Mouse (Mus musculus) hindbrain, embryonic 16.5 days (tissue): ENCODE data around the gene Chmp5. TPM values are rescaled to one million over a fixed set of nuclear protein-coding genes. Genes with fewer than 3 reads are reported as not detected.

ENCODE experiments used
- ATAC-seq: fragments of 200-750 bp; cut with Nextera tagmentation; 2 replicates; pipeline ENCODE4 v1.8.0; 2017; ENCODE audit warnings: moderate TSS enrichment, moderate library complexity
- H3K27ac ChIP-seq: fragments of 300-500 bp; sonication (generic); 2 replicates; pipeline ENCODE4 v1.5.1; 2014; ENCODE audit warnings: low read depth, mild to moderate bottlenecking, control low read depth, low read length, moderate library complexity
- H3K27me3 ChIP-seq: fragments of 300-500 bp; sonication (generic); replicated peaks from 2 replicates; pipeline ENCODE4 v1.6.1; 2014; ENCODE audit warnings: low read length; ENCODE audit not compliant: control insufficient read depth, insufficient read depth
- H3K36me3 ChIP-seq: fragments of 300-500 bp; sonication (generic); 2 replicates; pipeline ENCODE4 v1.6.1; 2014; ENCODE audit warnings: mild to moderate bottlenecking, low read length, moderate library complexity, mixed read lengths; ENCODE audit not compliant: control insufficient read depth, insufficient read depth
- H3K4me1 ChIP-seq: fragments of 300-500 bp; sonication (generic); 2 replicates; pipeline ENCODE4 v1.6.1; 2014; ENCODE audit warnings: low read depth, low read length; ENCODE audit not compliant: control insufficient read depth, insufficient read depth
- H3K4me2 ChIP-seq: fragments of 300-500 bp; sonication (generic); 2 replicates; pipeline ENCODE4 v1.6.1; 2014; ENCODE audit warnings: mild to moderate bottlenecking, low read length, control low read depth, moderate library complexity
- H3K4me3 ChIP-seq: fragments of 300-500 bp; sonication (generic); 2 replicates; pipeline ENCODE4 v1.5.1; 2014; ENCODE audit warnings: mild to moderate bottlenecking, low read length, control low read depth, moderate library complexity
- H3K9ac ChIP-seq: fragments of 300-500 bp; sonication (generic); 2 replicates; pipeline ENCODE4 v1.6.1; 2014; ENCODE audit warnings: low read depth, mild to moderate bottlenecking, control low read depth, low read length, moderate library complexity
- H3K9me3 ChIP-seq: fragments of 300-500 bp; sonication (generic); 2 replicates; pipeline ENCODE4 v1.6.1; 2014; ENCODE audit warnings: mild to moderate bottlenecking, low read length, moderate library complexity; ENCODE audit not compliant: control insufficient read depth
- WGBS: fragments of 180-500 bp; shearing (Covaris S2); extraction: QIAGEN DNeasy Blood & Tissue Kit; methylation state at CpG from one replicate; pipeline ENCODE4 v1.1.7; 2014; 5-methylcytosine and 5-hydroxymethylcytosine counted together
- polyA plus RNA-seq: library from polyadenylated mRNA; unstranded; fragments of >200 nt; fragmentation: Nextera tagmentation; extraction: Ambion mirVana; gene quantifications from 2 replicates; pipeline ENCODE4 v1.2.1, GENCODE M21; 2015

Chmp5 gene
- 147 TPM in 2 replicates for polyA plus RNA-seq

- H3K4me1 ChIP-seq = peaks cover 20% of the 10 kb centered on the region
- H3K36me3 ChIP-seq = peaks cover 22% of the 10 kb centered on the region
- H3K27me3 ChIP-seq = no peaks in the 10 kb centered on the region
- WGBS = under 1% methylated on average over 41 of the region's 50 CpGs
- H3K4me3 ChIP-seq = peak within 1 kb of the TSS; percentile 97
- H3K4me2 ChIP-seq = peak within 1 kb of the TSS; percentile 91
- peak within 1 kb of the TSS; percentile 92 for H3K9ac ChIP-seq
- peak within 1 kb of the TSS; percentile 89 for H3K27ac ChIP-seq
- peak; percentile 99 for ATAC-seq
- H3K9me3 ChIP-seq = no peaks in the 10 kb centered on the region
Measured at GRCm38 (mm10) chr4:40948160-40948708, at the start of gene Chmp5, which contains the start of gene Bag1. Gene Chmp5 (plus strand): TSS chr4:40948407. Gene Bag1 (minus strand): TSS chr4:40948294.

DNA sequence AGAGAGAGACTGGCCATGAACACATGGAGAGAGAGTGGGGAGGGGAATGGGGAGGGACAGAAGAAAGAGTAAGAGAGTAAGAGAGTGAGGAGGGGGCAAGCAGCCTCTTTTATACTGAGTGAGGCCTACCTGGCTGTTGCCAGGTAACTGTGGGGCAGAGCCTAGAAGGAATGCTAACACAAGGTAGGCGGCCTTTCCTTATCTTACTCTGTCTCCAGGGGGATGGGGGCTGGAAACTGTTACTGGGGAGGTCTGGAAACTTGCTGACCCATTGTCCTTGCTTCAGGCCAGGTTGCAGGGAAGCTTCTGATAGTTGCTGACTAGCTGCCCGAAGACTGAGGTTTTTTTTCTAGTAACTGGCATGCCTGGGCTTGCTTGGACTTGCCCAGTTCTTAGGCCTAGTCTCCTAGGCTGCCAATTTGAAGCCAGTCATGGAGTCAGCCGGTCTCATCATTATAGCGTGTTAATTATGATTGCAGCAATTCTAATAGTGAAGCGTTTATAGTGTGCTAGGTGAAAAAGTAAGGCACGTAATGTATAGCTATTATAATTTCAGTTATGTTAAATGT is 49.6 kb upstream of the Chmp5 start:
- Histone ChIP-seq H3K4me2 (no peak overlapping the region), H3K4me1 (no peaks in the 10 kb centered on the region), H3K27ac (no peak overlapping the region), H3K4me3 (no peak overlapping the region), H3K9ac (no peak overlapping the region), H3K9me3 (peaks cover 2% of the 10 kb centered on the region; the same call in 1 of the 2 replicates), H3K27me3 (no peaks in the 10 kb centered on the region), H3K36me3 (no peaks in the 10 kb centered on the region)
- no peak for ATAC-seq
- WGBS = 87% methylated on average over 6 of the region's 6 CpGs

- no peaks in the 10 kb centered on the region for H3K27me3 ChIP-seq
- WGBS = 64% methylated on average over 2 of the region's 2 CpGs
- no peak overlapping the region for H3K4me3 ChIP-seq
- no peak overlapping the region for H3K9ac ChIP-seq
- no peak overlapping the region for H3K4me2 ChIP-seq
- no peaks in the 10 kb centered on the region for H3K4me1 ChIP-seq
- H3K27ac ChIP-seq = no peak overlapping the region
- no peak for ATAC-seq
- peaks cover 2% of the 10 kb centered on the region; the same call in 1 of the 2 replicates for H3K9me3 ChIP-seq
- no peaks in the 10 kb centered on the region for H3K36me3 ChIP-seq
Measured at GRCm38 (mm10) chr4:40899264-40899663, 48.9 kb upstream of the Chmp5 start.

- Histone ChIP-seq H3K27ac (no peak overlapping the region), H3K27me3 (no peaks in the 10 kb centered on the region), H3K4me3 (no peak overlapping the region), H3K4me1 (no peaks in the 10 kb centered on the region), H3K9me3 (peaks cover 2% of the 10 kb centered on the region; the same call in 1 of the 2 replicates), H3K36me3 (no peaks in the 10 kb centered on the region), H3K4me2 (no peak overlapping the region), H3K9ac (no peak overlapping the region)
- ATAC-seq = no peak
- WGBS = 93% methylated on average over 3 of the region's 3 CpGs
Measured at GRCm38 (mm10) chr4:40900071-40900470, 48.1 kb upstream of the Chmp5 start.

- no peak overlapping the region for H3K4me2 ChIP-seq
- H3K27me3 ChIP-seq = no peaks in the 10 kb centered on the region
- no peak overlapping the region for H3K9ac ChIP-seq
- no peak overlapping the region for H3K4me3 ChIP-seq
- H3K36me3 ChIP-seq = no peaks in the 10 kb centered on the region
- peaks cover 2% of the 10 kb centered on the region; the same call in 1 of the 2 replicates for H3K9me3 ChIP-seq
- no peak overlapping the region for H3K27ac ChIP-seq
- no peak for ATAC-seq
- H3K4me1 ChIP-seq = no peaks in the 10 kb centered on the region
- 90% methylated on average over 4 of the region's 4 CpGs for WGBS
Measured at GRCm38 (mm10) chr4:40900612-40901011, 47.6 kb upstream of the Chmp5 start.

DNA sequence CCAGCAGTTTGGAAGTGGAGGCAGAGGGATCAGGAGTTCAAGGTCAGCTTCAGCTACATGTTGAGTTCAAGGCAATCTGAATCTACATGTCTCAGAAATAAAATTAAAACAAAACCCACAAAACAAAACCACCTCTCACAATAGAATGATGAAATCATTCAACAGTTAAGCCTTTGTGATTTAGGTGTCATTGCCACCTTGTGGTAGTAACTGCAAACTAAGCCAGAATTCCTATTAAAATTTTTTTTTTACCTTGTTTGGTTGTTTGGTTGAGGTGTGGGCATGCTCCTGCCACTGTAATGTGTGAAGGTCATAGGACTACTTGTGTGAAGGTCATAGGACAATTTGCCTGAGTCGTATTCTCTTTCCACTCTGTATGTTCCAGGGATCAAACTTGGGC is 41.9 kb upstream of the Chmp5 start:
- no peak overlapping the region for H3K27ac ChIP-seq
- no peaks in the 10 kb centered on the region; the same call in 1 of the 2 replicates for H3K4me1 ChIP-seq
- no peak overlapping the region for H3K4me3 ChIP-seq
- H3K9me3 ChIP-seq = no peaks in the 10 kb centered on the region
- H3K4me2 ChIP-seq = no peak overlapping the region
- H3K36me3 ChIP-seq = no peaks in the 10 kb centered on the region
- no peak for ATAC-seq
- WGBS = 35% methylated on average over 1 of the region's 1 CpGs
- no peaks in the 10 kb centered on the region for H3K27me3 ChIP-seq
- no peak overlapping the region for H3K9ac ChIP-seq

- H3K27me3 ChIP-seq = no peaks in the 10 kb centered on the region
- no peak overlapping the region for H3K4me2 ChIP-seq
- no peak for ATAC-seq
- no peaks in the 10 kb centered on the region for H3K9me3 ChIP-seq
- H3K27ac ChIP-seq = no peak overlapping the region
- no peaks in the 10 kb centered on the region for H3K36me3 ChIP-seq
- WGBS = 47% methylated on average over 20 of the region's 20 CpGs
- H3K9ac ChIP-seq = no peak overlapping the region
- no peak overlapping the region for H3K4me3 ChIP-seq
- no peaks in the 10 kb centered on the region; the same call in 1 of the 2 replicates for H3K4me1 ChIP-seq
Measured at GRCm38 (mm10) chr4:40908261-40908969, 39.8 kb upstream of the Chmp5 start.

DNA sequence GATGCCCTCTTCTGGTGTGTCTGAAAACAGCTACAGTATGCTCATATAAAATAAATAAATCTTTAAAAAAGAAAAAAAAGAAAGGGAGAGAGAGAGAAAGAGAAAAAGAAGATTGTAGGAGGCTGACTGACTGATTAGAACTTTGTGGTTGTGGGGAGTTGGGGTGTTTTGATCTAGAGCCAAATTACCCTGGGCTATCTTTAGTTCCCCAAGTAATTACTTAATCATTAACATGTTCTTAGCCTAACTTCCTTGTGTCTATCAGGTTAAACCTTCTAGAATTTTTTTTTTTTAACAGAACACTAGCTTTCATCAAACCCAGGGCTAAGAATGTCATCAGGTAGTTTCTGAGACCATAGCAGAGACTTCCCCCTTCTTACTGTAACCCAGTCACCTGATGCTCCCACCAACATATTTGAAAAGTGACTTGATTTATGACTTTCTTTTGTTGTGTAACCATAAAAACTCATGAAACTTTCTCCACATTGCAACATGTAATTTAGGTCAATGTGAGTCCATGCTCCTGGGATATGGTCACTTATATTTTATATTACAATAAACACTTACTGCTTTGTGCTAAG is 33.8 kb upstream of the Chmp5 start:
- no peaks in the 10 kb centered on the region for H3K27me3 ChIP-seq
- no peak for ATAC-seq

DNA sequence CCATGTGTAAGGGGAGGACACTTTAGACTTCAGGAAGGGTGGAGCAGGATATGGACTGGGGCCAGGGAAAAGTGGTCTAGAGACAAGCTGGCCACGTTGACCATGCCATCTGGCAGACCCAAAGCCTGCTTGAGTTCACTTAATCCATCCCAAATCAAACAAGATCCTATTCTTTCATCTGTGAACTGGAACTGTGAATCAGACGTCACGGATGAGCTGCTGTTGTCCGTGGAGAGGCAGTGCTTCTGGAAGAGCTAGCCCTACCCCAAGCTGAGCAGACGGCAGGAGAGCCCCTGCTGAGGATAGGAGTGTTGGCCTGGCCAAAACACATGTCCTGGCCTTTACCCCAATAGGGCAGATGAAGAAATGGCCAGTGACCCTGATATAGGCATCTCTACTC is 32.3 kb upstream of the Chmp5 start:
- Histone ChIP-seq H3K4me1 (no peaks in the 10 kb centered on the region), H3K4me3 (no peak overlapping the region), H3K36me3 (no peaks in the 10 kb centered on the region), H3K9me3 (no peaks in the 10 kb centered on the region; the same call in 1 of the 2 replicates), H3K27ac (no peak overlapping the region), H3K4me2 (no peak overlapping the region), H3K27me3 (no peaks in the 10 kb centered on the region), H3K9ac (no peak overlapping the region)
- WGBS = 71% methylated on average over 5 of the region's 5 CpGs
- no peak for ATAC-seq

More for the DNA sequence above, 33.8 kb upstream of the Chmp5 start:
- H3K4me1 ChIP-seq = no peaks in the 10 kb centered on the region
- no peak overlapping the region for H3K9ac ChIP-seq
- no peaks in the 10 kb centered on the region; the same call in 1 of the 2 replicates for H3K9me3 ChIP-seq
- no peak overlapping the region for H3K4me3 ChIP-seq
- H3K36me3 ChIP-seq = no peaks in the 10 kb centered on the region
- no peak overlapping the region for H3K27ac ChIP-seq
- no peak overlapping the region for H3K4me2 ChIP-seq
